Mouse (Mus musculus) heart, adult 2 months (tissue): ENCODE measurements at regions not wholly inside any gene's neighbourhood (a gene's known extent, or its start where the extent isn't known, plus 50 kb on each side); places are given as distances from the start of the nearest gene placed in this dataset.

ENCODE experiments used
- CTCF ChIP-seq: fragments of 200-600 bp; IDR thresholded peaks from 2 replicates; pipeline ENCODE4 v1.8.1; 2022; ENCODE audit warnings: antibody characterized with exemption, mild to moderate bottlenecking, moderate library complexity
- EP300 ChIP-seq: fragments of 200-500 bp; IDR thresholded peaks from 2 replicates; pipeline ENCODE4 v1.6.1; 2011; ENCODE audit warnings: low read depth, low read length, control low read depth; ENCODE audit not compliant: insufficient read depth
- POLR2A ChIP-seq: fragments of 200-500 bp; IDR thresholded peaks from 2 replicates; pipeline ENCODE4 v1.6.1; 2011; ENCODE audit warnings: mild to moderate bottlenecking, low read depth, low read length, control low read depth; ENCODE audit not compliant: insufficient read depth

- TF ChIP-seq POLR2A (no peak), CTCF (no peak), EP300 (peak; percentile 74; the same call in 1 of the 2 replicates)
Observed at GRCm38 (mm10) chr8:77988291-77989056, 224.6 kb upstream of the Ttc29 start.
